Mouse (Mus musculus) hindbrain, embryonic 15.5 days (tissue): Measurements from ENCODE around the gene Osm. TPM values are rescaled to one million over a fixed set of nuclear protein-coding genes. Genes with fewer than 3 reads are reported as not detected.

ENCODE experiments used
- ATAC-seq: fragments of 200-750 bp; cut with Nextera tagmentation; 2 replicates; pipeline ENCODE4 v1.8.0; 2017; ENCODE audit warnings: low read depth, moderate number of reproducible peaks, moderate TSS enrichment; ENCODE audit not compliant: low FRiP score
- H3K27ac ChIP-seq: fragments of 300-500 bp; sonication (generic); replicated peaks from 2 replicates; pipeline ENCODE4 v1.5.1; 2015; ENCODE audit warnings: mild to moderate bottlenecking, inconsistent platforms
- H3K27me3 ChIP-seq: fragments of 300-500 bp; sonication (generic); 2 replicates; pipeline ENCODE4 v1.6.1; 2015; ENCODE audit warnings: control low read depth, inconsistent platforms
- H3K36me3 ChIP-seq: fragments of 300-500 bp; sonication (generic); 2 replicates; pipeline ENCODE4 v1.6.1; 2015; ENCODE audit warnings: control low read depth, inconsistent platforms
- H3K4me1 ChIP-seq: fragments of 300-500 bp; sonication (generic); replicated peaks from 2 replicates; pipeline ENCODE4 v1.6.1; 2015; ENCODE audit warnings: control low read depth, inconsistent platforms
- H3K4me2 ChIP-seq: fragments of 300-500 bp; sonication (generic); 2 replicates; pipeline ENCODE4 v1.6.1; 2015; ENCODE audit warnings: moderate library complexity, mild to moderate bottlenecking, inconsistent platforms
- H3K4me3 ChIP-seq: fragments of 300-500 bp; sonication (generic); 2 replicates; pipeline ENCODE4 v1.5.1; 2015; ENCODE audit warnings: mild to moderate bottlenecking, inconsistent platforms
- H3K9ac ChIP-seq: fragments of 300-500 bp; sonication (generic); 2 replicates; pipeline ENCODE4 v1.6.1; 2015; ENCODE audit warnings: inconsistent platforms
- H3K9me3 ChIP-seq: fragments of 300-500 bp; sonication (generic); 2 replicates; pipeline ENCODE4 v1.6.1; 2016; ENCODE audit warnings: control low read depth, inconsistent platforms
- WGBS: fragments of 180-500 bp; shearing (Covaris S2); methylation state at CpG from one replicate; pipeline ENCODE4 v1.1.7; 2015; 5-methylcytosine and 5-hydroxymethylcytosine counted together
- polyA plus RNA-seq: library from polyadenylated mRNA; unstranded; fragments of >200 nt; fragmentation: Nextera tagmentation; extraction: Ambion mirVana; gene quantifications from 2 replicates; pipeline ENCODE4 v1.2.1, GENCODE M21; 2015

Osm gene
- polyA plus RNA-seq, 1 experiment from 2014 or later, result not detected

DNA sequence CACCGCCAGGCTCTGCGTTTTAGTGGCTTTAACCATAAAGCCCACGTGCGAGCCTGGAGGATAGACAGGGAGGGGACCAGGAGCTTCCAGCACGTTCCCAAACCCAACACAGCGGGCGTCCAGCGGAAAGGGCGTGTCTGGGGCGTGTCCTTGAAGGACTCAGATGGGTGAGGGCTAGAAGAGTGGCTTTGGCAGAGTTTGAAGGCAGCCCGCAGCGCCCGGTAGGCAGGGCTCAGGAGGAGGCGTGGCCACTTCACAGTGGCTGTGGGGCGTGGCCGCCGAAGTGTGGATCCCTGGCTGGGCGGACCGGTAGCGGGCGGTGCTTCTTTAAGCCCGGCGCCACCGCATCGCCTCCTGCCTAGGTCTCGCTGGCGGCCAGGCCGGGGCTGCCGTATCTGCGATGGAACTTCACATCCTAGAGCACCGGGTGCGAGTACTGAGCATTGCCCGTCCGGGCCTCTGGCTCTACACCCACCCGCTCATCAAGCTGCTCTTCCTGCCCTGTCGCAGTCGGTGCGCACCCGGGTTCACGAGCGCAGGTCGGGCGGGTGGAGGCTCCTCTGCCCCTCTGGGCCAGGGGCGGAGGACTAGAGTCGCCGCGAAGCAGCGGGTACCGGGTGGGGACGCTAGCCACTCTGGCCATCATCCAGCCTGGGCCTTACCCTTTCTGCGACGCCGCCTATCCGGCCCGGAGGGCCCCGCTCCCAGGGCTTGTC lies 18.1 kb upstream of the Osm start, which contains the start of gene Castor1:
TSS of gene Castor1 (plus strand) at position 312 of the 716 bp plus-strand sequence.
- H3K4me3 ChIP-seq, result peak within 1 kb of the TSS; percentile 39
- H3K4me1 ChIP-seq, result peaks cover 13% of the 10 kb centered on the region
- peaks cover 20% of the 10 kb centered on the region for H3K27me3 ChIP-seq
- H3K9ac ChIP-seq, result peak within 1 kb of the TSS; percentile 26
- peak within 1 kb of the TSS; percentile 71 for H3K4me2 ChIP-seq
- ATAC-seq, result peak; percentile 69
- H3K27ac ChIP-seq, result no peak within 1 kb of the TSS
- peaks cover 18% of the 10 kb centered on the region for H3K36me3 ChIP-seq
- no peaks in the 10 kb centered on the region for H3K9me3 ChIP-seq
- WGBS, result 2% methylated on average over 54 of the region's 56 CpGs

DNA sequence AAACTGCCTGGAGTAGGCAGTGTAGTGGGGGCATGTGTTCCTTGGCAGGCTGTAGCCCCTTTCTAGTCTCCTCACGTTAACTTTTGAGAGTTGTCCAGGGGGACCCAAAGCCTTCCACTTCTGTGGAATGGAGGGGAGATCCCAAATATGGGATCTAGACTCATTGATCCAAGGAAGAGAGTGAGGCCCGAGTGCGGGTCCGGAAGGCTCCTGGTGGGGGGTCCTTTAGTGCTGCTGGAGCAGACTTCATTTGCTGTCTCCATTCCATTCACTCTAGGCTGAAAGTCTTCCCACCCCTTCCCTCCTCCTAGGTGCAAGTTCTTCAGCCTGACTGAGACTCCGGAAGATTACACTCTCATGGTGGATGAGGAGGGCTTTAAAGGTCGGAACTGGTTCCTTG lies 17.6 kb upstream of the Osm start:
- H3K9ac ChIP-seq, result peak overlapping the region; percentile 26; the same call in 1 of the 2 replicates
- no peak for ATAC-seq
- no peaks in the 10 kb centered on the region for H3K9me3 ChIP-seq
- peak overlapping the region; percentile 71 for H3K4me2 ChIP-seq
- H3K4me3 ChIP-seq, result peak overlapping the region; percentile 39
- peaks cover 20% of the 10 kb centered on the region for H3K27me3 ChIP-seq
- peaks cover 13% of the 10 kb centered on the region for H3K4me1 ChIP-seq
- peaks cover 13% of the 10 kb centered on the region; the same call in 1 of the 2 replicates for H3K36me3 ChIP-seq
- no peak overlapping the region for H3K27ac ChIP-seq
- 5% methylated on average over 6 of the region's 6 CpGs for WGBS

DNA sequence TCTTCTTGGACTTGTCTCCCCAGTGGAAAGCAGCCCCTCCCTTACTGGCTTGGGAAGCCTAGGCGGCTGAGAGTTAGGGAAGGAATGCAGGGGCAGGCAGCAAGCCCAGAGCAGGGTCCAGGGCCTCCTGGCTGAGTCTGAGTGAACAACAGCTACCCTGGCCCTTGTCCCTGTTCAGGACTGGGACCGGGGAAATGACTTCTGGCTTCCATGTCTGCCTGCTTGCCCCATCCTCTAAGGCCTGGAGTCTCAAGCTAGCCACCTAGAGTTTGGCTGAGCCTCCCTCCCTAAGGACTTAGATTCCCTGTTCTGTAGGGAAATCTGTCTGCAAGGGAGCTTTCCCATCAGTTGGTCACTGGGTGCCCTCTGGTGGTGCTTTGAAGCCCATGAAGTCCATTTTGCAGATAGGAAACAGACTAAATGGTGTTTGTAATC lies 16.9 kb upstream of the Osm start:
- H3K4me2 ChIP-seq, result no peak overlapping the region
- 0 out of 2 replicates have a peak, but pooled peaks have one; percentile 32 for ATAC-seq
- 20% methylated on average over 2 of the region's 2 CpGs for WGBS
- no peak overlapping the region for H3K9ac ChIP-seq
- H3K4me3 ChIP-seq, result no peak overlapping the region
- H3K9me3 ChIP-seq, result no peaks in the 10 kb centered on the region
- peaks cover 7% of the 10 kb centered on the region; the same call in 1 of the 2 replicates for H3K36me3 ChIP-seq
- H3K27me3 ChIP-seq, result peaks cover 20% of the 10 kb centered on the region
- peaks cover 13% of the 10 kb centered on the region for H3K4me1 ChIP-seq
- H3K27ac ChIP-seq, result no peak overlapping the region

DNA sequence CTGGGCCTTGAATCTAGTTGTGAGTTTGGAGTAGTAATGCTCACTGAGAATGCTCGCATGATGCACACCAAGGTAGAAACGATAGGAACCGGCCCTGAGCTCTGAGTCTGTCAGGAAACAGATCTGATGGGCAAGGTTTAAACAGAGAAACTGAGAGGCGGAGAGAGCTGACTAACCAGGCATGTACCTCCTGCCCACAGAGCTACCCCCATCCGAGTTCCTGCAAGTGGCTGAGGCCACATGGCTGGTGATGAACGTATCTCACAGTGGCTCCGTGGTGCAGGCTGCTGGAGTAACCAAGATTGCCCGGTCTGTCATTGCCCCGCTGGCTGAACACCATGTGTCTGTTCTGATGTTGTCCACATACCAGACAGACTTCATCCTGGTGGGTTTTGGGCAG lies 16.3 kb upstream of the Osm start:
- Histone ChIP-seq H3K27me3 (peaks cover 20% of the 10 kb centered on the region), H3K27ac (no peak overlapping the region), H3K4me3 (no peak overlapping the region), H3K4me2 (no peak overlapping the region), H3K36me3 (peaks cover 3% of the 10 kb centered on the region; the same call in 1 of the 2 replicates), H3K9me3 (no peaks in the 10 kb centered on the region), H3K4me1 (peaks cover 13% of the 10 kb centered on the region), H3K9ac (no peak overlapping the region)
- no peak for ATAC-seq
- WGBS, result 64% methylated on average over 9 of the region's 9 CpGs

DNA sequence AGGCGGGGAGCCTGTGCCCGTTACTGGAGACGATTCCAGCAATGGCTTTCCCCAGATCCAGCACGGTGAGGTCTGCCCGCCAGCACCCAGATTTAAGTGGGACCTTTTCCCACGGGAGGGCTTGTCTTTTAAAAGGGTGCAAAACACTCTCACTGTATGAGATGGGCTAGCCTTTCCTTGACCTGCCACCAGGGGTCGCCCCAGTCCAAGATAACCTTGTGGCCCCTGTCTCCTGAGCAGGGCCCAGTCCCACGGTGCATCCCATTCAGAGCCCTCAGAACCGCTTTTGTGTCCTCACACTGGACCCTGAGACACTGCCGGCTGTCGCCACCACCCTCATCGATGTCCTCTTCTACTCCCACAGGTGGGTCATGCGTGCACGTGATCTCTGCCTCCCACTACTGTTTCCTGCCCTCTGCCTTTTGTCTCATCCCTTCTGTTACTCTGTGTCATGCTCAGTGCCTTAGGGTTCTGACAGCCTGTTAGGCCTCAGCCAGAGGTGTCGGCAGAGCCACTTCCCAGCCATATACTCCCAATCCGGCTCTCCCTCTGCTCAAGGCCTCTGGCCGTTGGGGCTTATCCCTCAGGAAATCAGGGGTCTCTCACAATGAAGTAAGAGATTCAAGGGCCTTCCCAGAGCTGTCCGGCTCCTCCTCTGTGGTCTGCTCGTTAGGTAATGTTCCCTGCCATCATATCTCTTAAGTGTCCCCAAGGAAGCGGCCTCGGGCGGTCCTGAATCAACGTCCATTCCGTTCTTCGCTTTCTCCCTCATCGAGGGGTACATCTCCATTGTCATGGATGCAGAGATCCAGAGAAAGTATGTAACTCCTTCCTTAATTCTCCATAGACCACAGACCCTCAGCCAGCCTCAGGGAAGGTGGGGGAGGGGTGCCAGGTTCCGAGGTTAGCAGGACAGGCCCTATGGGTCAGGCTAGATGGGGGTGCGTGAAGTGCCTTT lies 15.5 kb upstream of the Osm start:
- ATAC-seq, result no peak
- peaks cover 13% of the 10 kb centered on the region for H3K4me1 ChIP-seq
- H3K4me3 ChIP-seq, result no peak overlapping the region
- no peak overlapping the region for H3K9ac ChIP-seq
- H3K4me2 ChIP-seq, result no peak overlapping the region
- no peak overlapping the region for H3K27ac ChIP-seq
- H3K9me3 ChIP-seq, result no peaks in the 10 kb centered on the region
- H3K27me3 ChIP-seq, result peaks cover 20% of the 10 kb centered on the region
- WGBS, result 51% methylated on average over 28 of the region's 28 CpGs
- H3K36me3 ChIP-seq, result no peaks in the 10 kb centered on the region

DNA sequence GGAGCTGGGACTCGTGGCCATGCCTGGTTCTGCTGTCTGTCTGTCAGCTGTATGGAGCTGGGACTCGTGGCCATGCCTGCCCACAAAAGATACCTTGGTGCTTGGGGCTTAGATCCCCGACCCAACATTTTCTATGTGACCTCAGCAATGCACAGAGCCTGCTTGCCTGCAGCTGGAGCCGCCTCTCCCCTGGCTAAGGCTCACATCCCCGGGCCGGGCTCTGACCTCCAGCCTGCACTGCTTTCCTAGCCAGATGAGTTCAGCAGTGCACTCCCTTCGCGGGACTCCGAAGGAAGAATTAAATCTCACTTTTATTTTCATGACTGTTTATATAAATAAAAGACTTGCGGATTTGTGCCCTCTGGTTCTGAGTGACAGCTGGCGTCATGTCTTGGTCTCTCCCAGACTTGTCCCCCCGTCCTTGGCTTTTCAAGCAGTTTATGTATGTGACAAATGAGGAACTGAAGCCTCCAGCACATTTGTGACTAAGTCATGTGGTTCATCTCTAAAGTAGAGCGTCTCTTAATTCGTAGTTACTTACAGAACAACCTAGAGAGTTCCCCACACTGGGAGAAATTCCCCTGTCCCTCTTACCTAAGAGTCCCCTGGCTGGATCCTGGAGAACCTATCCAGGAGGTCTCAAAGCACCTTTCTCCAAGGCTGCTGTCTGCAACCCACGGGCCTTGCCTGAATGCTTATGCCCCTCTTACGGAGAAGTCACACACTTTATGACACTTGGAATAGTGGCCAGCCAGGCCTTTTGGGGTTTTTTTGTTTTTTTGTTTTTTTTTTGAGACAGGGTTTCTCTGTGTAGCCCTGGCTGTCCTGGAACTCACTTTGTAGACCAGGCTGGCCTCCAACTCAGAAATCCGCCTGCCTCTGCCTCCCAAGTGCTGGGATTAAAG lies 13.9 kb upstream of the Osm start:
- no peaks in the 10 kb centered on the region for H3K36me3 ChIP-seq
- no peaks in the 10 kb centered on the region for H3K9me3 ChIP-seq
- no peak overlapping the region for H3K9ac ChIP-seq
- no peak for ATAC-seq
- 78% methylated on average over 17 of the region's 17 CpGs for WGBS
- peaks cover 20% of the 10 kb centered on the region for H3K27me3 ChIP-seq
- H3K4me2 ChIP-seq, result no peak overlapping the region
- H3K4me1 ChIP-seq, result peaks cover 13% of the 10 kb centered on the region
- H3K4me3 ChIP-seq, result no peak overlapping the region
- H3K27ac ChIP-seq, result no peak overlapping the region

DNA sequence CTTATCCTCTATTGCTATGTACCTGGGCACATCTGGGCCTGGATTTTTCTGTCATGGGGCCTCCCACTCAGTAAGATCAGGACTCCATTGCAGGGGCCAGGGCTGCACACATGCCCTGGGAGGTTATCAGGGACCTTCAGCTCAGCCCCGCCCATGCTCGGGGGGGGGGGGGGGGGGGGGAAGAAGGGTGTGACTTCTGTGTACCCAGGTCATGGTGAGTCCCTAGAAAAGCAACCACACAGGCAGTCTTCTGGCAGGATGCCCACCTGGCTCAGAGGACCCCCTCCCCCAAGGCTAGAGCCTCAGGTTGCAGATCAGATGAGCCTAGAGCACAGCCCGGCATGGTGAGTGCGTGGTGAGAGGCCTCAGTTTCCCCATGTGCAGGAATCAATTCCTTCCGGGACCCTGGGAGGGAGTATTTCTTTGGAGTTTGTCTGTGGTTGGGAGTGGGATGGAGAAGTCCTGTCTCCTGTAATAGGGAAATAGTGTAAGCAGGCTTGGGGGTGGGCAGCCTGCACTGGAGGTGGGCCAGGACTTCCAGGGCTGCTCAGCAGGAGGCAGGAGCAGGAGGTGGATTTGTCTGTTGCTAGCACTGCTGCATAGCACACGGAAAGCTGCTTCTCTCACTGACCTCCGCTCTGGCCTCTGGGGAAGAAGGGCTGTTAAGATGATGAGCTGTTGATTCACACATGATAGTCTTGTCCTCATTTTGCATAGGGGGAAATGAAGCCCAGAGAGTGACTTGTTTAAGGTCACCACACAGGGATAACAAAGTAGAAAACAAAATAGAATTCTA lies 12.6 kb upstream of the Osm start:
- Histone ChIP-seq H3K9me3 (no peaks in the 10 kb centered on the region), H3K27me3 (peaks cover 8% of the 10 kb centered on the region; the same call in 1 of the 2 replicates), H3K4me1 (peaks cover 4% of the 10 kb centered on the region; the same call in 1 of the 2 replicates), H3K9ac (no peak overlapping the region), H3K27ac (no peak overlapping the region), H3K4me2 (no peak overlapping the region), H3K4me3 (no peak overlapping the region), H3K36me3 (no peaks in the 10 kb centered on the region)
- WGBS, result 29% methylated on average over 7 of the region's 7 CpGs
- ATAC-seq, result no peak

DNA sequence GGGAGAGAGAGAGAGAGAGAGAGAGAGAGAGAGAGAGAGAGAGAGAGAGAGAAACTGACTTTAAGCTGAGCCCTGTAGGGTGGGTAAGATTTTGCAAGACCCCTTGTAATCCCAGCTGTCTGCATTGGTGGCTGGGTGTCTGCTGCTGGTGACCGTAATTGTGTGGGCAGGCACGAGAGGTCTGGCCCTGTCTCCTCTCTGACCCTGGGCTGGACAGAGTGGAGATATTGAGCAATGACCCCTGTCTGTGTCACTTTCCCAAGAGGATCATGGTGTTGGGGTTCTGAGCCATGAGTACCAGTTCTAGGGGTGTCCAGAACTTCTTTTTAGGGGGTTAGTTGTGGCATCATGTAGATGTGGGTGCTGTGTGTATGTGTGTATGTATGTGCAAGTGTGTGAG lies 12.0 kb upstream of the Osm start:
- H3K27ac ChIP-seq, result no peak overlapping the region
- H3K27me3 ChIP-seq, result 0 out of 2 replicates have a peak, but pooled peaks cover 2% of the 10 kb centered on the region
- 62% methylated on average over 2 of the region's 2 CpGs for WGBS
- no peak overlapping the region for H3K4me2 ChIP-seq
- H3K4me1 ChIP-seq, result no peaks in the 10 kb centered on the region
- no peak overlapping the region for H3K4me3 ChIP-seq
- no peak overlapping the region for H3K9ac ChIP-seq
- no peaks in the 10 kb centered on the region for H3K9me3 ChIP-seq
- ATAC-seq, result no peak
- H3K36me3 ChIP-seq, result no peaks in the 10 kb centered on the region

DNA sequence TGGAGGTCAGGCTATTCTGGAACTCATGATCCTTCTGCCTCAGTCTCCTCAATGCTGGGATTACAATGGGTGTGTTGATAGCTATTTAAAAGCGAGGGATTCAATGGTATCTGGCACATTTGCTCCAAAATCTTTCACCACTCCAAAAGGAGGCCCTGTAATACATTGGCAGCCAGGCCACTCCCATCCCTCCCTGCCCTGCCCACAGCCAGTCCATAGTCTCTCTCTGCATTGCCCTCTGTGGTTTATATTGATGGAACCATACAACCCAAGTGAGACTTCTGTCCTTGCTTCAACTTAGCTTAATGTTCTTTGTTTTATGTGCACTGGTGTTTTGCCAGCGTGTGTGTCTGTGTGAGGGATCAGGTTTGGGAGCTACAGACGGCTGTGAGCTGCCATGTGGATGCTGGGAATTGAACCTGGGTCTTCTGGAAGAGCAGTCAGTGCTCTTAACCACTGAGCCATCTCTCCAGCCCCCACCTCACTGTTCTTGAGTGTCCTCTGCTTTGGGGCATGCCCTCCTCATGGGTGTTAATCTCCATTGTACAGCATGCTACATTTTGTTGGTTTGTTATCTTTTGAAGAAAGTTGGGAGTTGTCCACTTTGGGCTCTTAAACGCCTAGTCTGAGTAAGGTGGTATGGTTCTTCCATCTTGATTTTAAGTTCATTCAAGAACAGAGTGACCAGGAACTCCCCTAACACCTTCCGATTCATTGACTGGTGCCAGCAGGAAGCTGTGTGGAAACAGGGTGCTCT lies 9.5 kb upstream of the Osm start:
- Histone ChIP-seq H3K4me3 (no peak overlapping the region), H3K27ac (no peak overlapping the region), H3K4me1 (no peaks in the 10 kb centered on the region), H3K9ac (no peak overlapping the region), H3K9me3 (no peaks in the 10 kb centered on the region), H3K36me3 (no peaks in the 10 kb centered on the region), H3K4me2 (no peak overlapping the region), H3K27me3 (no peaks in the 10 kb centered on the region)
- no peak for ATAC-seq
- 85% methylated on average over 5 of the region's 5 CpGs for WGBS

DNA sequence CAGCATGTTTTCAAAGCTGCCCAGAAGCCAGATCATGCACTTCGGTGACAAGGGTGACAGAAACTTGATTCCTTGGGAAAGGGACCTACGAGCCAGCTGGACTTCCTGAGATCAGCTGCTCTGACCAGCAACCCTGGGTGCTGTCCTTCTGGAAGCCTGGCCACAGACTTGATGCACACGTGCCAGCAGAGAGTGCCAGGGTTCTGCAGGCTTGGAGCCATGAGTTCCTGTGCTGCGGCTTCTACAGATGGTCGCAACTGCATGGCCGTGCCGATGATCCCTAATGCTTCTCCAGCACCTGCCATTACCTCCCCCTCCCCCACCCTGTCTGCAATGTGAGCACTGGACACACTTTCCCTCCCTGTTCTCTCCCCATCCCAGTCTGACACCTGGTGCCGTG lies 7.8 kb upstream of the Osm start:
- ATAC-seq, result 0 out of 2 replicates have a peak, but pooled peaks have one; percentile 59
- Histone ChIP-seq H3K4me1 (no peaks in the 10 kb centered on the region), H3K27ac (no peak overlapping the region), H3K27me3 (no peaks in the 10 kb centered on the region), H3K4me3 (no peak overlapping the region), H3K9ac (no peak overlapping the region), H3K4me2 (no peak overlapping the region), H3K36me3 (no peaks in the 10 kb centered on the region), H3K9me3 (no peaks in the 10 kb centered on the region)
- 41% methylated on average over 8 of the region's 8 CpGs for WGBS
